Mouse (Mus musculus): ENCODE data around the gene Slc9a9.

The Slc9a9 gene

DNA sequence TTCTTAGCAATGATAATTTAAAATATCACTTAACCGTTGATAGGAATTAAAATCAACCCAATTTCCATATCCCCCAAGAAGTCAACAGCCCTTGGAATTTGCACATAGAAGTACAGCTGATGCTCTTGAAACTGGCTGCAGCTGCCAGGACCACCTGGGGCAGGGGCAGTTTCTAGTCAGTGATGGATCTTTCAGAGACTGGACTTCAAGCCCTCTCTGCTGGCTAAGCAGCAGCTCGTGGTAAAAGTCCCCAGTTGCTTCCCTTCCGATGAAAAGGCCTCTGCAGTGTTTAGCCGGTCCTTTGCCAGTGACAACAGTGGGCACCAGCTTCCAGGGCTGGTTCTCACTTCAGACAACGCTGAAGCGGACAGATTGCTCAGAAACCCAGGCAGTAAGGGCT lies 62.4 kb downstream of the Slc9a9 start:
- no peak for DNase-seq (ENCODE audit: low read depth, low spot score)

DNA sequence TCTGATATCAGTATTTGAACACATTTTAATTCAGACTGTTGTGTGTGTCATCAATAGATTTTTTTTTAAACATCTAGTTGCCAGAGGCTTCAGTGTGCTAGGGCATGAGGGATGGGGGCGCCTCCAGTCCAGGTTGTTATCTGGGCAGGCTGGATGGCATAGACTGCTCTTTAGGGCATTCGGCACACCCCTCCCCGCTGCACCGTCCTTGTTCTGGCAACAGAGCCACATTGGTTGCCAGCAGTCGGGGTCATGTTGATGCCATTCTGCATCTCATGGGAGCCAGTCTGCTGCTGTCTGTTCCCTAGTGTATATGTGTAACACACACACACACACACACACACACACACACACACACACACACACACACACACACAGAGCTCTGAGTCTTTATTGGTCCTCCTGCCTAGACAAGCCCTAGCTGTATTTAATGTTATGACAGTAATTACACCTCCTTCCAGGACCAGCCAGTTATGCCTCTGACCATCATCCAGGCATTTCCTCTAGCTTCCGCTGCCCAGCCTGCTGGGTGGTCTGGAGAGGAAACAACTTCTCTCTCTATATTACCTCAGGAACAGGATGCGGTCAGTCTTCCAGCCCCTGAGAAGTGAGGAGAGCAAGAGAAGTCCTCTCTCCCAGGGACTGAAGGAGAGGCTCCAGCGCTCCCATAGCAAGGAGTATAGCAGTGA lies 63.0 kb downstream of the Slc9a9 start:
- DNase-seq (ENCODE audit: low read depth, low spot score): no peak

DNA sequence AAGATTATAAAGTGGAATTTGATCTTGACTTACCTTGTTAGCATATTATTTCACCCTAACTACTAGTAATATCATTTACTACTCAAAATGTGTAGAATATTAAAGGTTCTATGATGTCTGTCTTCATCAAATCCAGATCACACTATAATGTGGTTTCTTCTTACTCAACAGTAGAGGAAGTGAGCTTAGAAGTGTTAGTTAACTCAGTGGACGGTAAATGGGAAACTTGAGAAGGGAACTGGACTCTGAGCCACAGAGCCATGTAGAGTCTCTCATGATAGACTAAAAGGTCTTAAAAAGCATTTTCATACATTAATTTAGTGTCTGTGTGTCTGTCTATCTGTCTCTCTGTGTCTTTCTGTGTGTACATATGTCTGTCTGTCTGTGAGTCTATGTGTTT lies 64.6 kb downstream of the Slc9a9 start:
- no peak for DNase-seq (ENCODE audit: low read depth, low spot score)

DNA sequence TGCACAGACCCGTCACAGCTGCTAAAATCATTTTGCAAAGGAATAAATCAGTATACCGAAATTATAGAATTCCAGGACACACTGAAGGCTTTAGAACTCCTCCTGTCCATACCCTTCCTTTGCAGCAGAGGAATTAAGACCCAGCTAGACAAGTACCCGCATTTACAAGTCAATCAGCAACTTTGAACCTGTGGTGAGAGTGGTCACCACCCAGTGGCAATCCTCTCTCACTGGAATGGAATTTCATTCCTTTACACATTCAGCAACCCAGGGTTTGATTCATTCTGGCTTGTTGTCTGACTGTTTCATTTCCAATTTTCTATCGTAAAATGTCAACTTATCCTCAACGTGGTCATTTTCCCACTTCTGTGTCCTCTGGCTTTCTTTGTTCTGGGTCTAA lies 67.5 kb downstream of the Slc9a9 start:
- peak; percentile 72 for DNase-seq (ENCODE audit: low read depth, low spot score)

DNA sequence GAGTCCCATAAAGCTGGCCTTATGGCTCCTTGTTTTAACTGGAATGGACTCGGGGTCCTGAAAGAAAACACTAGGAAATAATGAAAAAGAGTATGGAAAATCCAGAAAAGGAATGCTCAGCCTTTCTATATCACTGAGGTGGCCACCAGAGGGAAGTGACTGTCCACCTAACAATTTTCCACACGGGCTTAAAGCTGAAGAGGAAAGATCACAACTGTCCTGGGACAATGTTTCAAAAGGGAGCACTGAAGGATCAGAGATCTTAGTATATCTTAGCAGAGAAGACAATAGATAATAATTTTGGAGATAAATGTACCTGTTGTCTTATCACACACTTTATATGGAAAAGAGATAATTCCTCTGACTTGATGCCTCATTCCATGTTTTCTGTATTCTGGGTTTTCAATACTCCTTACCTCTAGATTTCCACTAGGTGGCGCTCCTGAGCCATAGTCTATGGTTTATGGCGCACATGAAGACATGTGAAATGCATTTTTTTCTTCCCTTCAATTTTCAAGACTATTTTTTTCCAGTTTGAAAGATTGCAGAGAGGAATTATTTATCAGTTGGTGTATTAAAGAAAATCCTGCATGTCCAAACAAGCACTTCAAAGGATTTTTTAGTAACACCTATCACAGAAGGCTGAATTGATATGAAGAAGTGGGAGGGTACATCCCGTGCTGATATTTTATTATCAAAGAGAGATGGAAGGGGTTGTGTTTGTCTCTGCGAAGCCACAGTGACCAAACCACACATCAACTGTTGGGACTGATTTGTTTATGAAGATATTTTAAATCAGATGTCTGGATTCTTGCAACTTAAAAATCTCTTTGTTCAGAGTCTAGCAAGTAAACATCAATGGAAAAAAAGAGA lies 69.1 kb downstream of the Slc9a9 start:
- DNase-seq (ENCODE audit: low read depth, low spot score): peak; percentile 67

DNA sequence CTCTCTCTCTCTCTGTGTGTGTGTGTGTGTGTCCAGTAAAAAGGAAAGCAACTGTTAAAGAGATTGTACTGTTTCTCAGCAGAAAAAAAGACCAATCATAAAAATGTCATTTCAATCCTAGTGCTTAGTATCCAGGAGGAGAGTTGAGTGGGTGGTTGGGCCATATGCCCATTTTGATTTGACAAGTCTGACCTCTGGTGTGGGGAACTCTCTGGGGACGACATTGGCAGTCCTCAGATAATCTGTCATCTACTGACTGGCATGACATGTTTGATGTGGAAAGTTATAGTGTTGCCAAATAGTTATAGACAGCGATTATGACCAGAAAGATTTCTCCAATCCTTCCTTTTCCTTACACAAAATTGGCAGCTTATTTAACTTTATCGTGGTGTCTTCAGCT lies 71.1 kb downstream of the Slc9a9 start:
- no peak for DNase-seq (ENCODE audit: low read depth, low spot score)

DNA sequence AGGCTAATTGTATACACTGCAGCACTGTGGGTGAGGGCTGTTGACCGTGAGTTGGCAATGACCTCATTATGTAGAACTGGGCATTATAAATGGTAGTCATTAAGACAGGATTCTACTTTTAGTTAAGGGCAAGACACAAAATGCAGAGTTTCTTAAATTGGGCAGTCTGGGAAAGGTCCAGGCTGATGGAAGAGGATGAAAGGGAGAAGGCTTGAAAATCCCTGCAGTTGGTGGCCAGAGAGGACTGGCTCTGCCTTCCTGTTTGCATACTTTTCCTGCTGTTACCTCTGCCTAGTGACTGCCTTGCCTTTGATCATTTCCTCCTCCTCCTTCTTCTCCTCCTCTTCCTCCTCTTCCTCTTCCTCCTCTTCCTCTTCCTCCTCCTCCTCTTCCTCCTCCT lies 73.6 kb downstream of the Slc9a9 start:
- no peak for DNase-seq (ENCODE audit: low read depth, low spot score)

DNA sequence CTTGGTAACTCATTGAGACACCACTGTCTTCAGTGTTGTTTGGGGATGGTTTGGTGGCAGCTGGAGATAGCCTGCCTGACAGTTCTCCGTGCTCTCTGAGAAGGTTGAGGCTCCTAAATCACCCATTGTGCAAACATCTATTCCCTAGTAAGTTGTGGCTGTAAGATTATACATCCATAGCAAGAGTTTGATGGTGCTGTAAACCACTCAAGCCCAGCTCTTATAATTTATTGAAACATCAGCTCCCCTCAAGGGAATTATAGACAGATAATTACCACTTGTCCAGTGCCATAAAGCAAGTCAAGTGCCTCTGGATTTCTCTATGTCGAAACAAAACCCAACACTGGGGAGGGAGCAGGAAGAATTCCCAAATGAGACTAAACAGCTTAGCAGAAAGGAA lies 78.8 kb downstream of the Slc9a9 start:
- no peak for DNase-seq (ENCODE audit: low read depth, low spot score)

DNA sequence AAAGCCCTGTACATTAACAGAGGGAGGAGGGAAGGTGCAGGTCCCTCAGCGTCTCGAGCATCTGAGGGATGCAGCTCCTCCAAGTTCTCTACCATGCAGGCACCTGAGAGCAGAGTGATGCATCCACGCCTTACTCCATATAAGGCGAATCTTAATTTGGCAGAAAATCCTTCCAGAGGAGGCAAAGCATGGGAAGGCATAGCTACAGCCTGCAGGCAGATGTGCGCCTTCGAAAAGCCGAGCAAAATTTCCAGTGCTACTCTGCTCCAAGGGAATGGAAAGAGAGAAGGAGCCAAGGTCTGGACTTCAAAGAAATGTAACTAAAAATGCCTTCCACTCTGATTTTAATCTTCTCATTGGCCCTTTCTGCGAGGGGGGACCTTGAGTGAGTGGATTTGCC lies 80.5 kb downstream of the Slc9a9 start:
- DNase-seq (ENCODE audit: low read depth, low spot score): no peak

DNA sequence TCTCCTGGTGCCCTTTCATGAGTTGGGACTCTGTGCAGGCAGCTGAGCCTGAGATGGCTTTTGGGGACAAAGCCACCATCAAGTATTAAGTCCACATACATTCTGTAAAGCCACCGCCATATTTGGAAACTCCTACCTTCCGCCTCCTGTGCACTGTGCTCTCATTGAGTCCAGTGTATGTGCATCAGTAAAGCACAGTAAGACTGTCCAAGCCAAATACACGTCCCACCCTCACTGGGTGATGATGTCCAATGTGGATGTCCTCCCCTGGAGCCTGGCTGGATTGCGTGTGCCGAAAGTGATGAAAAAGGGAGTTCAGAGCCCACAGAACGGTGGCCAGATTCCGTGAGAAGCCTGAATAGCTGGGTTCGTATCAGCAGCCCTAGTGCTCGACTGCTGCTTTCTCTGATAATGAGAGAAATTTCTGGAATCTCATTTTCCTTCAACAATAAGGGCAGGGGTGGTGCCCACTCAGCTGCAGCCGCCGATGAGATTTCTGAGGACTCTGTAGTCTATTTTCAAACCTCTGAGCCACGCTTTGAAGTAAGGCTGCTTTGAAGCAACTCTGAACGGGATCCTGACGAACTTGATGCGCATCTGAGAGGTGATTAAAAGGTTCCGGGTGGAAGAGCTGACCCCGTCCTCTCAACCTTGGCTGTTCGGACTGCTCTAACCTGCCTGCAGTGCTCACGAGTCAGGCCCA lies 81.4 kb downstream of the Slc9a9 start:
- DNase-seq (ENCODE audit: low read depth, low spot score): no peak

DNA sequence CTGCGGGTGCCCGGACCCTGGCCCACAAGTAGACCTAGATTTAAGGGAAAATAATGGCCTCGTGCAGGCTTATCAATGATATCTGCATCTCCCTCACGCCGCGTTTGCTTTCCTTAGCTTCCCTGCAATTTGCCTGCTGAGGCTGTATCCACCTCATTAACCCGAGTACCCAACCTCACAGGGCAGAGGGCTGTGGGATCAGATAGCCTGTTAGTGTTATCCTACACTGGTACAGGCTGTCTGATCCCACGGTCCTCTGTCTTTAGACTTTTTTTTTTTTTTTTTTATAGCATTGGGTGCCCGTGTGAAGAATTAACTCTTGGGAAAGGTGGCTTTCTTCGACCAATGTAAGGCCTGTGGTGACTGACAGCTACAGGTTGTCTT lies 81.9 kb downstream of the Slc9a9 start:
- DNase-seq (ENCODE audit: low read depth, low spot score): no peak

DNA sequence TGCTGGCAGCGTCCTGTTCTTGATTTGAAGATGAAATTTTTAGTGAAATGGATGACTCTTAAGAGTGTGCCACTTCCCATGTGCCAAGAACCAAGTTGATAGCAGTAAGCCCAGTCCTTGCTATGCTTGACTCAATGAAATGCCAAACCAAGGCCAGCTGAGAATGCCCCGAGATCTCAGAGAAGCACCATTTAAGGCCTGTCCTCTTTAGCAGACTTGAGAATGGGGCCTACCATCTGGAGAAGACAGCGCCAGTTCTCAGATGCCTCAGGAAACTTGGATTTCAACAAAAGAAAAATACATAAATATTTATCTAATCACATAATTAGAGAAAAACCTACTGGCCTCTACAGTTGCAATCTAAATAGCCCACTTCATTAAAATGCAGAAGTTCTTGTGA lies 82.4 kb downstream of the Slc9a9 start:
- DNase-seq (ENCODE audit: low read depth, low spot score): no peak

DNA sequence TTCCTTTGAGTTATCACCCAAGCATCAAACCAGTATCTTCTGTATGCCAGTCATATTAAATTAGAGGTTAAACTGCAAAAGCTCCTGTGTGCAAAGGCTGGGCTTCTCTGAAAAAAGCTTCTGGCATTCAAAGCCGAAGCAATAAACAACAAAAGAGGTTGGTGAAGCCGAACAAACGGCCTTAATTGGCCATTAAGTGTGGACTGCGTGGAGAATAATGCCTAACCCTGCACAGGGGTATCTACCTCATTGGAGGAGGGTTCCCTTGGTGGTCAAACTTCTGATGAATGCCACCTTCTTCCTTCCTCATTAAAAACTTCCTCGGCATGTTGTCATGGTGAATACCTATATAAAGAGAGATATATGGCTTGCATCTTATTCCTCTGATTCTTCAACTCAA lies 90.2 kb downstream of the Slc9a9 start:
- no peak for DNase-seq (ENCODE audit: low read depth, low spot score)

DNA sequence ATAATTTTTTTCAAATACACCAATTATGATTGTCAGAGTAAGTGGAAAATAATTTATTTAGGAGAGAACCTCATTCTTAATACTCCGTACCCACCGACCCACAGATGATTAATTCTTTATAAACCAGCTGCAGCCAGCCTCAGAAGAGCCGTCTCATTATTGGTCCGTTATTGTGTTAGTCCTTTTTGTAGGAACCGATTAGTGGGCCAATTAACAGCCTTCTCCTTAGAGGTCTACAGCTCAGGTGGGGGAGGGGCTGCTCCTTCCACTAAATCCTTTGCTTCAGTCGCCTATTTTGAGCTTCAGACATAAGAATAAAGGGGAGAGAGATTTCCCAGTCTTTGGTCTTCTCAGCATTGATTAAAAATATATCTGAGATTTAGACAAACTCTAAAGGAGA lies 98.4 kb downstream of the Slc9a9 start:
- DNase-seq (ENCODE audit: low read depth, low spot score): no peak

DNA sequence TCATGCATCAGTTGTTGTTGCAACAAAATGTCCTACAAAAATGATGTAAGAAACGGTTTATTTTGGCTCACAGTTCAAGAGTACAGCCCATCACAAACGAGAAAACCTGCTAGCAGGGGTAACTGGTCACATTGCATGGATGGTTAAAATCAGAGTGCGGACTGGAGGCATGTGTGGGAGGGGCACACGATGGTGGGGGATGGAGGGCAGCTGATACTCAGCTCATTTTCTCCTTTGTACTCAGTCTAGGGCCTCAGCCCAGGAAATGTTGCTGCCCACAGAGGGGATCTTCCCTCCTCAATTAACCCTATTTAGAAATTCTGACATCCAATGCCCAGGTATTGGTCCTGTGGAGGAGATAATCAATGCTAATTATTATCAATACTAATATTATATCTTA lies 98.8 kb downstream of the Slc9a9 start:
- no peak for DNase-seq (ENCODE audit: low read depth, low spot score)

DNA sequence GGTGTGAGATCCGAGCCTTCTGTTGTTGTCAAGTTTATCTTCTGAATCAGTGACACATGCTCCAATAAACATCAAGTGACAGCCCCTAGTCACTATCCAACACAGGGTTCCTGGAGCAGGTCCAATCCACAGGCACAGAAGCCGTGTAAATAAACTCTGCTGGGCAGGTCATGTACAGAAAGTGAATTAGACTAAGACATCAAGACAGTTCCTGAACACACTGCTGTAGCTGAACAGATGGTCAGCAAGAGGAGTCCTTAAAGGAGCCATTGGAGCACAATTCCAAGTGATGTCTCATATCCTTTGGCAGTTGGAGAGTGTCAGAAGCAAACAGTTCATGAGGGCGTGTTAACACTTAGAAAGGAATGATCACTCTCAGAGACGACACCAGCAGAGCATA lies 103.6 kb downstream of the Slc9a9 start:
- DNase-seq (ENCODE audit: low read depth, low spot score): no peak

DNA sequence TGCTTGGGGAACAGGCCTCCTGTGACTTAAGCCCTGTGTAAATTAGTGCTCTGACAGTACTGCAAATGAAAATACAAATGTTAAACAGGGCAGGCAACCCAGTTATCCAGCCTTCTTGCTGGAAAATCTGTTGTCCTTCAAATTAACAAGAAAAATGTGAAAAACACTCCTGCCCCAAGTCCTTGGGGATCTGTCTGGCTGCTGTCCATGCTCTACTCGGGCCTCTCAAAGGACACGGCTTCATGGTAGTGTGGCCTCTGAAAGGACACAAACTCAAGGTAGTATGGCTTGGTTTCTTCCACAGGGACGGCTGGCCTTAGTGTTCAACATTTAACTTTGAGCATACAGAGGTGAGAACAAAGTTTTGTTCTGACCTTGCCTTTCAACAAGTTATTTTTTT lies 118.6 kb downstream of the Slc9a9 start:
- no peak for DNase-seq (ENCODE audit: low read depth, low spot score)

DNA sequence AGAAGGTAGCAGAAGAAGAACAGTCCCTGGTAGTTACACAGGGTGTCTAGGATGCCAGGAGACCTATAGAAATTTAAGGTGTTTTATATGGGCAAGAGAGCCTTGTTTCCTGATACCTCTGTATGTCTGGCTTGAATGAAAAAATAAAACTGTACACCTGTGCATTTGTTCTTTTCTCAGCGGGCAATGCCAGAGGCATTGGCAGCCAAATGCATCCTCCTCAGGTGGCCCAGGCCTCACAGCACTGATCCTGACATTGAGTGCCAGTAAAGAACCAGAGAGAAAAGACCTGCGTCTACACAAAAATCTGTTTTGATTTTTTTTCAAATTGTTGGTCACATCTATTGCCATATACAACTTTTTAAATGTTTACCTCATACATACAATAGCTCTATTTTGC lies 121.3 kb downstream of the Slc9a9 start:
- DNase-seq (ENCODE audit: low read depth, low spot score): no peak

DNA sequence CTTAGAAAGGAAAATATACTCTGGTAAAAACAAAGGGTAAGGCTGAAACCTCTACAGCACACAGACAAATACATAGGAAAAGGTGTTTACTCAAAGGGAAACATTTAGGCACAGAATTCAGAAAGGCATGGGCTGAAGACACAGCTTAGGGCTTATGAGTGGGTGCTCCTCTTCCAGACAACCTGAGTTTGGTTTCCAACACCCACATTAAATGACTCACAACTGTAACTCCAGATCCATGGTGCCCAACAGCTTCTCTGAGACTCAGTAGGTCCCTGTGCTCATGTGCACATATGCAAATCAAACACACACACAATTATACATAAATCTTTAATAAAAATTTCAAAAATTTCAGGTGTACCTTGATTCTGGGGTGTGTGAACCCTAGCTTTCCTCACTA lies 133.4 kb downstream of the Slc9a9 start:
- DNase-seq (ENCODE audit: low read depth, low spot score): no peak

DNA sequence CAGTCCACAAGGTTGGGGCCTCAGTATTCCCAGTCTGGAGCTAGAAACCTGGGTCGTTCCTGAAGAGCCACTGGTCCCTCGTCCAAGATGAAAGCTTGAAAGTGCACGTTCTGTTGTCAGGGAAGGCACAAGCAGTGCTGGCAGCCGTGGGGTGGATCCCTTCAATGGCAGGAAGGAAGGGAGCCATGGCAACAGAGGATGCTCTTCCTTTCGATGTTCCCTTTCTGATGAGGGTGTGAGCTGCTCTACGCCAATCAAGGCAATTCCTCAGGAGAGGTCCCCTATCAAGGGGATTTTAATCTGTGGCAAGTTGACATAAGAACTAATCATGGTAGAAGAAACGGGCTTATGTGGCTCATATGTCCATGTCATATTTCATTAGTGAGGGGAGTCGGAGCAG lies 135.8 kb downstream of the Slc9a9 start:
- no peak for DNase-seq (ENCODE audit: low read depth, low spot score)

DNA sequence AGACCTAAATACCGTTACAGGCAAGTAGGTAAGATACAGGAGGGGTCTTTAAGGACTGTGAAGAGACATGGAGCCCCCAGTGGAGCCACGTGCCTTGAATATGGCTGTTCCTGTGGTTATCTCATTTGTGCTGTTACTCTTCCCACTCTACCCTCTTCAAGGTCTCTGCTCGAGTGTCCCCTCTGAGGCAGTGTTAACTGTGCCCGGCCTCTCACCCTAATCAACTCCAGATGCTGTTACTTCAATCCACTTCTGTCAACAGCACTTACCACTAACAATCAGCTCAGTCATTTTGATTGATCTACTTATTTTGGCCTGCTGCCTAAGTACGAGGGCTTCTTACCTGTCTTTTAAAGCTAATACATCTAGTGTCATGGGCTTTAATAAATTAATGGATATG lies 145.8 kb downstream of the Slc9a9 start:
- DNase-seq (ENCODE audit: low read depth, low spot score): no peak

DNA sequence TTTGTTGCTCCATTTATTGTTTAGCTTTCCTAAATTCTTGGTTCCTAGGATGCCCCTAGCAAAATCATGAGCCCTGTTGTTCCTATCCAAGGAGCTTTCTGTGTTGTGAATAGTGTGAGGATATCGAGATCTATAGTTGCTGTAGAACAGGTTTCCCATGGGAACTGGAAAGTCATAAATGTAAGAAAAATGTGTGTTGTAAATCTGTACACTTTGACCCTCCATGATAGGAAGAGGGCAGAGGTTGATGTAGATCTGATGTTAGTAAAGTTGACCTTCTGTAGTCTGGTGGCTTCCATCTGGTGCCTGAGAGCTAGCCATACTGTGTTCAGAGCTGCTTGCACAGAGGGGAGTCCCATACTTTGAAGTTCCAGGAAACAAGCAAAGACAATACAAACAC lies 151.6 kb downstream of the Slc9a9 start:
- DNase-seq (ENCODE audit: low read depth, low spot score): no peak

DNA sequence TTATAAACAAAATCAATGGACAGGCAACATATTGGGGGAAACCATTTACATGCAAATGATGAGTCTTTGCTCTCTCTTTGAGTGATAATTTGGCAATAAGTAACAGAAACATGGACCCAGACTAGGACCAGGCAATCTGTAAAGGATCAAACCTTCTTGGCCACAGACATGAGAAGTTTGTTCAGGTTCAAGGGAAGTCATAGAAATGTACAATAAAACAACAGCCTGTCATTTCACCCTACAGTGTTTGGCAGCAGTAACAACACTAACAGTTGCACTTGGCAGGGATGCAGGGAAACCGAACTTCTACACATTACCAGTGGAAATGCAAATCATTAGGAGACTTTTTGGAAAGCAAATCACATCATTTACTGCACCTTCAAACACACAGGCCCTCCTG lies 164.1 kb downstream of the Slc9a9 start:
- DNase-seq (ENCODE audit: low read depth, low spot score): no peak
